Mouse (Mus musculus): Measurements from ENCODE around the gene Nav2.

Gene Nav2

DNA sequence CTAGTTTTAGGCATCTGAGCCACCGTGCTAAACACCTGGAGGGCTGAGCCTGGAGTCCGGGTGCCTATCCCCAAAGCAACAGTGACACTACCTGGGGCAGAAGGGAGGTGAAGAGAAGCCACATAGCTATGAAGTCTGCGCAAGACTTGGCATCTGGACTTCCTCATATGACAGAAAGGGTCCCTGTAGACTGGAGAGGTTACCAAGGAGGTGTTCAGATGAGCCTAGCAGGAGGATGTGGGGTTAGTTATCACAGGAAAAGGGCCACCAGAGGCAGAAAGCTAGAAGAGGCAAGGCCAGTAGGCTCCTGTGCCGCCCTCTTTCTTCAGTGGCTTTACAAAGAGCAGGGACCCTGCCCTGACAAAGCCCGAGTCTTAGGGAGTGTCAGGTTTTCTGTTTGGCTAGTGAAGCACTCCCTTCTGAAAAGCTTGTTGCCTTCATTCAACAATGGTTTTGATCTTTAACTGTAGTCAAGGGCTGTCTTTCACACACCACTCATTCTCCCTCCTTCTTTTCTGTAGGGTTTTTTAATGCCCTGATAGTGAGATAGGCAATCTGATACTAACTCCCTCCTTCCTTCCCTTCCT lies 417.7 kb downstream of the Nav2 start:
- no peak for DNase-seq (ENCODE audit: low spot score in 2 of 2)

- no peak for DNase-seq (ENCODE audit: low spot score in 2 of 2)
Observed at GRCm38 (mm10) chr7:49326967-49327742, 418.6 kb downstream of the Nav2 start.

GRCm38 (mm10) chr7:49330181-49330580 lies 421.7 kb downstream of the Nav2 start:
- DNase-seq (ENCODE audit: low spot score in 2 of 2), result no peak

- DNase-seq (ENCODE audit: low spot score in 2 of 2), result no peak
Observed at GRCm38 (mm10) chr7:49331939-49332338, 423.4 kb downstream of the Nav2 start.

DNA sequence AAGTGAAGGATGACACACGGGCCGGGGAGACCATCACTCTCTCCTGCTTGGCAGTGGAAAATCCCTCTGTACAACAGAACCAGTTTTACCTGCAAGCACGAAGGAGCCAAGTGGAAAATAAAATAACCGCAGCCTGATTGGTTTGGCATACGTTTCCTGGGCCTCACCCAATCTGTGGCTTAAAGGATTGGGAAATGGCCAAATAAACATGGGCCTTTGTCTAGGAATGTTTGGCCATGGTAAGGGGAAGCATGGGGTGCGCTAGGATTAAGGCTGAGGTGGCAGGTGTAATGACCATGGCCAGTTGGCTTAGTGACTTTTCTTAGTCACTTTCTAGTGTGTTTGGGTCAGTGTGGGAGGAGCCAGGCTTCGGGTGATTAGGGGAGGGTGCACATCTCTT lies 424.1 kb downstream of the Nav2 start:
- DNase-seq (ENCODE audit: low spot score in 2 of 2), result no peak

DNA sequence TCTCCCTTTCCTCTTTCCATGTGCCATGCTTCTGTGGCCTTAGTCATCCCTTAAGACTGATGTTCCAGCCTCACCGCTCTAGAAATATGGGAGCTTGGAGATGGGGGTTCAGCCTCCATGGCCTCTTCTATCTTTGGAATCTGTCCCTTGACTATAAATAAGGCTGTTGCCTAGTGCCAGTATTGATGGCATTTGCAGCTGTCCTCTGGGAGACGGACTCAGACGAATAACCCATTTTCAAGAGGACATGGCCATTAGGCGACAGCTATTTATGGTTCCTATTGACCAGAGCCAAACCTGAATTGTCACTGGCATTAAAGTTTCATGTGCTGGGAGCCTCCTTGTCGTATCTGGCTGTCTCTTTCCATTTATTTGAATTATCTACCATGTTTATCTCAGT lies 425.6 kb downstream of the Nav2 start:
- DNase-seq (ENCODE audit: low spot score in 2 of 2), result no peak

GRCm38 (mm10) chr7:49335056-49335455 lies 426.5 kb downstream of the Nav2 start:
- no peak for DNase-seq (ENCODE audit: low spot score in 2 of 2)

DNA sequence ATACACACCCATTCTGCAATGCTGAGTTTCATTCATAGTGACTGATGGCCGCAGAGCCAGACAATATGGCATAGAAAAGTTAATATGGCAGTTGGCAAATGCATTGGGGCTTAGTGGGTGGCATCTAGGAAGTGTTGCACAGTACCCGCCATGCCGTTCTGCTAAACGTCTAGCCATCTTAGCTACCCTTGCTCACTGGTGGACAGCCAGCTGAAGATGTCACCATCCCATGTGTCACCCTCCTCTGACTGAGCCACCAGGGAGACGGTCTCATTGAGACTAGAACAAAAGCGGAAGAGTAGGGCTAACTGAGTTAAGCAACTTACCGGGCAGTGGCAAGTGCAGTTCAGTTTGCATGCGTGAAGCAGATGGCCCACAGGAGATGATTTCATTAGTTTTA lies 428.2 kb downstream of the Nav2 start:
- no peak for DNase-seq (ENCODE audit: low spot score in 2 of 2)

DNA sequence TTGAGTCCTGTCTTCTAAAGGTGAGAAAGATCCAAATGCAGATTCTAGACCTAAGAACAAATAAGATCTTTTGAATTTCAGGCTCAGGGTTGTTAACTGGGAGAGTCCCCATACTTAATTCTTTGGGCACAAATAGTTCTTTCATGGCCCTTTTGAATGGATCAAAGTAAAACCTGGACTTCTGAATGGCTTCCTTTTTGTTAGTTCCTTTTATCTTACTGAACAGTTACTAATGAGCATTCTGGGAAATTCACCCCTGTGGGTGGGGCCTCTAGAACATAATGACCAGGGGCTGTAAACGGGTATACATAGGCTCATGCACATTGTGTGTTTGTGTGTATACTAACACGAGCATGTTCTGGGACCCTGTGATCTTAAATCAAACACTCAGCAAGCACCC lies 429.2 kb downstream of the Nav2 start:
- no peak for DNase-seq (ENCODE audit: low spot score in 2 of 2)

DNA sequence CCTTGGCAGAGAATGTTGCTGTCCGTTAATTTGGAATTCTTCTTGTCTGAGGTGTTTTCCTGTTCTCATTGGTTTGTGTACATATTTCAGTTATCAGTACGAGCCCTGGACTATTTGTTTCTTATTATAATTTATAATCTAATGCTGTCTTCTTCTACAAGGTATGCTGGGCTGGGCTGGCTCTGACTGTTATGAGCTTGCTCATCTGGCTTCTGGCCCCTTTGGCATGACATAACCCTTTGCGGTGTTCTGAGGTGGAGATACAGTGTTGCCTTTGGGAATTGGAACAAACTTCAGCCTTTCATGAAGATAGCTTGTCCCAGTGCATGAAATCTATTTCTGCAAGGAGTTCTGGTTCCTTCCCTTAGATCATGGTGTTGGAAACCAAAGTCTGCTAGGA lies 431.4 kb downstream of the Nav2 start:
- no peak for DNase-seq (ENCODE audit: low spot score in 2 of 2)

- no peak for DNase-seq (ENCODE audit: low spot score in 2 of 2)
Observed at GRCm38 (mm10) chr7:49341151-49341918, 432.8 kb downstream of the Nav2 start.

GRCm38 (mm10) chr7:49341919-49342529 lies 433.5 kb downstream of the Nav2 start:
- no peak for DNase-seq (ENCODE audit: low spot score in 2 of 2)

DNA sequence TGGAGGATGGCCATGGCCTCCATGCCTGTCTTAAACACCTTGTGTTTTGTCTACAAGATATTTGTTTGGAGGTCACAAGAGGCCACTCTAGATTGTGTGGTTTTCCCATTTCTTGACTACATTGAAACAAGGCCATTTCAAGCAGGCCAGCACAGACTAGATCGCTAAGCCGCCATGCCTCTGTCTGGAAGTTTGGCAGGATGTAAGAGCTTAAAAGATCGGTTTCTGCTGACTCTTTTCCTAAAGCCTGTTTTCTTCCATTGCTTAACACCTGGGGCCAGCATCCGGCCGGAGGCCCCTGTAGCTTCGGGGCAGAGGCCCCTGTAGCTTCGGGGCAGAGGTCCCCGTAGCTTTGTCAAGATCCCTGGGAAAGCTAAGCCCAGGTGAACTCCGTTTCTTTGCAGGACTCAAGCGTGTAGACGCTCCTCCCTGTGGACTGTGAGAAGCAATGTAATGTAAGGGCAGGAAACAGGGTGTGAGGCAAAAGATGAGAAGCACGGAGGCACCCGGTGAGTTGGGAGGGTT lies 434.1 kb downstream of the Nav2 start:
- DNase-seq (ENCODE audit: low spot score in 2 of 2), result no peak

GRCm38 (mm10) chr7:49343081-49343600 lies 434.6 kb downstream of the Nav2 start:
- DNase-seq (ENCODE audit: low spot score in 2 of 2), result no peak

- no peak for DNase-seq (ENCODE audit: low spot score in 2 of 2)
Observed at GRCm38 (mm10) chr7:49343752-49344484, 435.4 kb downstream of the Nav2 start.

GRCm38 (mm10) chr7:49347338-49348272 lies 439.1 kb downstream of the Nav2 start:
- DNase-seq (ENCODE audit: low spot score in 2 of 2), result no peak

DNA sequence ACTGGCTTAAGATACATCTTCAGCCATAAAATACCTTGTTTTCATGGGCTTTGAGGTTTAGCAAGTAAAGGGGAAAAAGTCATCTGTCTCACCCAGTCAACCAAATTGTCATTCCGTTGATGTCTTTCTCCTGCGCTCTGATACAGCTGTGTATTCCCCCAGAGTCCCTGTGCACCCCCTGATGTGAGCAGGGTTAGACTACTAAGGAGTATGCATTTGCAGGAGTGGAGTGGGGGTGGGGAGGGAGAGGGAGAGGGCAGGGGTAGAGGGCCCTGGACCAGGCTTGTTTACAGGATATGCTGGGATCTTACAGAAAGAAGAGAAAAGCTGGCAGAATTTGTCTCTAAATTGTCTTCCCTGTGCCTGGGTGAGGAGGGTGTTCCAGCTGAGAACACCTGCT lies 440.1 kb downstream of the Nav2 start:
- DNase-seq (ENCODE audit: low spot score in 2 of 2), result no peak

GRCm38 (mm10) chr7:49350321-49351007 lies 441.9 kb downstream of the Nav2 start:
- no peak for DNase-seq (ENCODE audit: low spot score in 2 of 2)

DNA sequence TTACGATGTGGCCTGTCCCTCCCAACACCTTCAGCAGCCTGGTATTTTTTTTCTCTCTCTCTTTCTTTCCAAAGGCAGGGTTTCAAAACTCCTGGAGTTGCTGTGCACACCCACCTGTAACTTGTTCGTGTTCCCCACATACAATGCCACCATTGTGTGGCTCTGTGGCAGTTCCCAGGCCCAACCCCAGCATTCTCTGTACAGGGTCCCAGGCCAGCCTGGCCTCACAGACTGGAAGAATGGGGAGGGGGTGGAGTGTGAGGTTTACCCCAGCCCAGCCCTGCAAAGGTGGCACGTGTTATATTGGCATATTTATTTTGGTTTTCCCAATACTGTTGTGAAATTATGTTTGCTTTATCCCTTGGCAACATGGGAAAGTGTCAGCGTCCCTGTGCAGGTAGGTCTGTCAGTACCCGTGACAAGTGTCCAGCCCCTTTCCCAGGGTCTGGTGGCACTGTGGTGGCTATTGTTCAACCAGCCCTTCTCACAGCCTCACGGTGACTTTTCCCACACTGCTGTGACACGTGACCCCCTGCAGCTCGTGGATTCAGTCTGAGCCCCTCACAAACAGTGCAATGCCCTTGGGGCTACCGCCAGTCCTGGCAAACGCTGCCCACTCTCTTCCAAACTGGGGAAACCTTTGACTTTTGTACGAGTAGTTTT lies 443.2 kb downstream of the Nav2 start:
- no peak for DNase-seq (ENCODE audit: low spot score in 2 of 2)

All from right cerebral cortex, postnatal 36 days (tissue).